Mouse (Mus musculus) cerebellum, adult 11 months (tissue): ENCODE data around the gene Etv3.
"Not testable (repeated sequence)": the region's sequence is repeated elsewhere in the genome, so short reads cannot be mapped to it uniquely, and the experiment has no call there.

Experiments used
- DNase-seq: peaks from one replicate; pipeline ENCODE4 v3.0.0; 2022

Gene Etv3

GRCm38 (mm10) chr3:87521126-87521525, 4.1 kb upstream of the Etv3 start:
- no peak for DNase-seq

GRCm38 (mm10) chr3:87521833-87522232, 3.4 kb upstream of the Etv3 start:
- no peak for DNase-seq

GRCm38 (mm10) chr3:87523701-87524100, 1.5 kb upstream of the Etv3 start:
- DNase-seq: no peak

GRCm38 (mm10) chr3:87525837-87526570, 797 bp downstream of the Etv3 start:
- no peak for DNase-seq

- no peak for DNase-seq
Measured at GRCm38 (mm10) chr3:87527139-87527538, 1.9 kb downstream of the Etv3 start.

- DNase-seq: no peak
Measured at GRCm38 (mm10) chr3:87528021-87528420, 2.8 kb downstream of the Etv3 start.

GRCm38 (mm10) chr3:87528841-87529240, 3.6 kb downstream of the Etv3 start:
- no peak for DNase-seq

- DNase-seq: no peak
Measured at GRCm38 (mm10) chr3:87529568-87529967, 4.4 kb downstream of the Etv3 start.

GRCm38 (mm10) chr3:87530234-87530633, 5.0 kb downstream of the Etv3 start:
- DNase-seq: no peak

GRCm38 (mm10) chr3:87533667-87534378, 8.6 kb downstream of the Etv3 start:
- DNase-seq: no peak

- DNase-seq: no peak
Measured at GRCm38 (mm10) chr3:87538034-87538433, 12.8 kb downstream of the Etv3 start.

- DNase-seq: no peak
Measured at GRCm38 (mm10) chr3:87540028-87540675, 14.9 kb downstream of the Etv3 start.

- DNase-seq: no peak
Measured at GRCm38 (mm10) chr3:87540714-87541113, 15.5 kb downstream of the Etv3 start.

- no peak for DNase-seq
Measured at GRCm38 (mm10) chr3:87542481-87543215, 17.4 kb downstream of the Etv3 start.

GRCm38 (mm10) chr3:87545554-87545953, 20.3 kb downstream of the Etv3 start:
- DNase-seq: no peak

- no peak for DNase-seq
Measured at GRCm38 (mm10) chr3:87546291-87546721, 21.1 kb downstream of the Etv3 start.

- DNase-seq: no peak
Measured at GRCm38 (mm10) chr3:87549908-87550307, 24.7 kb downstream of the Etv3 start.

GRCm38 (mm10) chr3:87552327-87552726, 27.1 kb downstream of the Etv3 start:
- DNase-seq: no peak

- DNase-seq: no peak
Measured at GRCm38 (mm10) chr3:87553196-87553935, 28.2 kb downstream of the Etv3 start.

GRCm38 (mm10) chr3:87554859-87555258, 29.7 kb downstream of the Etv3 start:
- not testable (repeated sequence) for DNase-seq

- no peak for DNase-seq
Measured at GRCm38 (mm10) chr3:87556109-87556531, 30.9 kb downstream of the Etv3 start.

GRCm38 (mm10) chr3:87556668-87557278, 31.6 kb downstream of the Etv3 start:
- no peak for DNase-seq
